Comparison of ENCODE assay signal across 20 mouse cellular contexts in the genomic region with DNA sequence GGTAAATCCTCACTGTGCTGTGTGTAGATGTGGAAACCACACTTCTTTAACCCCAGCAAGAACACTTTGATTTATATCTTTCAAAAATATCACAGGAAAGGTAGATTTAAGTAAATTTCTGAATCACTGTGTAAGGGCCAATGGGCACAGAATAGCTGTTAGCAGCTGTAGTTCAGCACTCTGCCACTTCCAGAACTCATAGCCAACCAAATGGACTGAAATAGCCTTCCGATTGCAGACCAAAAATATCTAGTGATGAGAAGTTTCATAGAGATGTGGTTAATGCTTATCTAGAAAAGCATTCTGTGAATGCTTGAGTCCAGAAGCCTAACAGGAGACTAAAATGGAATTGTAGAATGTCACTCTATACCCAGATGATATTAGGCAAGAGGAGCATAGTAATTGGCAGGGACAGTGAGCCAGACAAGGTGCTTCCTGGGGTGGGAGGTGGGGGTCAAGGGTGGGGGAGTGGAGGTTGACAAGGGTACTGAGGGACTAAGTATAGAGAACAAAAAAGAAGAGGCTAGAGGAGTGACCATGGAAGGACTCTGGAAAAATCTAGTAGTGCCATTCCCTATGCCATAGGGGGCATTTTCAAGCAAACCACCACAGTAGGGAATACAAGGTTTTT.
A peak's percentile ranks its signal among the peaks of the same experiment; 100 is the strongest.
DNase-seq lines count a peak whose midpoint lies in the region; ATAC-seq lines count a peak whose summit lies in the region.
"Had no signal": no experiment of that assay in that cellular context is flagged by ENCODE, and none has a peak within 500 bp of the region (broad histone marks: within the 10 kb centered on the region; RNA-seq: fewer than 3 reads in every experiment).

No protein-coding gene starts in this region.

- intact Hi-C loops in heart, postnatal 10 days (cut with DNase I) = no loop called here

- no peak overlapping the region for H3K4me3 ChIP-seq in heart, embryonic 10.5 days
- no peak overlapping the region for H3K4me3 ChIP-seq in heart, embryonic 14.5 days (ENCODE audit: control insufficient read depth in 1 of 2, insufficient read depth in 1 of 2, low read depth in 1 of 2, low read length in 2 of 2)
- H3K4me3 ChIP-seq: embryonic facial prominence, embryonic 13.5 days; forebrain, embryonic 12.5 days; hindbrain, embryonic 10.5 days; intestine, embryonic 15.5 days; kidney, embryonic 15.5 days had no signal

- no peaks in the 10 kb centered on the region for H3K9me3 ChIP-seq in heart, embryonic 10.5 days
- H3K9me3 ChIP-seq in heart, embryonic 14.5 days (ENCODE audit: control insufficient read depth, low read length) = no peaks in the 10 kb centered on the region
- H3K9me3 ChIP-seq: embryonic facial prominence, embryonic 13.5 days; forebrain, embryonic 12.5 days; hindbrain, embryonic 10.5 days; intestine, embryonic 15.5 days; kidney, embryonic 15.5 days had no signal

- no peaks in the 10 kb centered on the region for H3K27me3 ChIP-seq in heart, embryonic 10.5 days (ENCODE audit: insufficient read depth, poor library complexity, severe bottlenecking)
- no peaks in the 10 kb centered on the region for H3K27me3 ChIP-seq in heart, embryonic 14.5 days (ENCODE audit: control insufficient read depth, insufficient read depth, low read length)
- H3K27me3 ChIP-seq: embryonic facial prominence, embryonic 13.5 days; forebrain, embryonic 12.5 days; intestine, embryonic 15.5 days; kidney, embryonic 15.5 days had no signal

- WGBS in heart, embryonic 10.5 days = 78% methylated on average over 1 of the region's 1 CpGs
- WGBS in heart, embryonic 14.5 days = 31% methylated on average over 1 of the region's 1 CpGs

- H3K36me3 ChIP-seq in heart, embryonic 10.5 days = no peaks in the 10 kb centered on the region
- H3K36me3 ChIP-seq in heart, embryonic 14.5 days (ENCODE audit: control insufficient read depth, insufficient read depth, low read length) = no peaks in the 10 kb centered on the region
- H3K36me3 ChIP-seq: embryonic facial prominence, embryonic 13.5 days; forebrain, embryonic 12.5 days; hindbrain, embryonic 10.5 days; intestine, embryonic 15.5 days; kidney, embryonic 15.5 days had no signal

- peak; percentile 4 to 13 for DNase-seq in heart, adult 9 months (ENCODE audit: low spot score in 2 of 2)
- DNase-seq in heart, embryonic 10.5 days (ENCODE audit: low spot score) = no peak
- DNase-seq in brain, adult 2 months (ENCODE audit: low read depth, low spot score) = peak; percentile 2
- peak; percentile 10 to 39 for DNase-seq in heart, postnatal 10 days
- DNase-seq in kidney, adult 8-10 months = no peak
- DNase-seq in cerebellum, postnatal 4 days (ENCODE audit: low spot score in 2 of 2) = no peak
- DNase-seq: adrenal gland, adult 2 months; adrenal gland, postnatal 25 days; cerebellum, adult 2 months; cerebellum, postnatal 14 days; forebrain, postnatal 0 days; gastrocnemius, postnatal 14 days; kidney, adult 18-20 months had no signal

- ATAC-seq in heart, embryonic 14.5 days (ENCODE audit: insufficient number of reproducible peaks, insufficient read depth, low FRiP score, low read depth) = peak; percentile 39
- ATAC-seq: forebrain, postnatal 0 days; intestine, embryonic 15.5 days had no signal

- H3K9ac ChIP-seq in heart, embryonic 14.5 days (ENCODE audit: low read length) = no peak overlapping the region
- H3K9ac ChIP-seq: embryonic facial prominence, embryonic 13.5 days; forebrain, embryonic 12.5 days; forebrain, postnatal 0 days; hindbrain, embryonic 14.5 days; intestine, embryonic 15.5 days; kidney, embryonic 15.5 days had no signal

- no peak overlapping the region for H3K4me2 ChIP-seq in heart, embryonic 14.5 days (ENCODE audit: low read length)
- H3K4me2 ChIP-seq: embryonic facial prominence, embryonic 13.5 days; forebrain, embryonic 12.5 days; hindbrain, embryonic 14.5 days; intestine, embryonic 15.5 days; kidney, embryonic 15.5 days had no signal

- H3K27ac ChIP-seq in heart, embryonic 10.5 days = no peak overlapping the region
- peak overlapping the region in 1 of 2 experiments; percentile 75; a peak in 3 of 4 replicates for H3K27ac ChIP-seq in heart, embryonic 14.5 days (replicated peaks in 1 of 2; ENCODE audit: control insufficient read depth in 1 of 2, insufficient read depth in 1 of 2, low read depth in 2 of 2, low read length in 2 of 2)
- H3K27ac ChIP-seq: embryonic facial prominence, embryonic 13.5 days; forebrain, embryonic 12.5 days; hindbrain, embryonic 10.5 days; hindbrain, embryonic 14.5 days; intestine, embryonic 15.5 days; kidney, embryonic 15.5 days had no signal

- no peaks in the 10 kb centered on the region for H3K4me1 ChIP-seq in heart, embryonic 10.5 days
- peaks cover 0 to 2% of the 10 kb centered on the region in 2 experiments; a peak in 2 of 4 replicates for H3K4me1 ChIP-seq in heart, embryonic 14.5 days (ENCODE audit: control insufficient read depth in 2 of 2, insufficient read depth in 2 of 2, low read length in 2 of 2)
- H3K4me1 ChIP-seq: embryonic facial prominence, embryonic 13.5 days; forebrain, embryonic 12.5 days; hindbrain, embryonic 10.5 days; intestine, embryonic 15.5 days; kidney, embryonic 15.5 days had no signal

Comparison
In these comparisons a context has a peak if more than half of its experiments do, and no peak if none do; other contexts are left out.
1. DNase-seq: peak in heart, adult 9 months (2 of 2), brain, adult 2 months (single experiment) and heart, postnatal 10 days (2 of 2); none in heart, embryonic 10.5 days (single experiment), kidney, adult 8-10 months (0 of 2) and cerebellum, postnatal 4 days (0 of 2).